Mouse (Mus musculus) telencephalon, adult 2 months (tissue): Measurements from ENCODE around the gene Btaf1.

ENCODE experiments used
- DNase-seq: peaks from one replicate; pipeline ENCODE4 v3.0.0-alpha.2; 2011; ENCODE audit warnings: low read depth, low spot score

Gene Btaf1

DNA sequence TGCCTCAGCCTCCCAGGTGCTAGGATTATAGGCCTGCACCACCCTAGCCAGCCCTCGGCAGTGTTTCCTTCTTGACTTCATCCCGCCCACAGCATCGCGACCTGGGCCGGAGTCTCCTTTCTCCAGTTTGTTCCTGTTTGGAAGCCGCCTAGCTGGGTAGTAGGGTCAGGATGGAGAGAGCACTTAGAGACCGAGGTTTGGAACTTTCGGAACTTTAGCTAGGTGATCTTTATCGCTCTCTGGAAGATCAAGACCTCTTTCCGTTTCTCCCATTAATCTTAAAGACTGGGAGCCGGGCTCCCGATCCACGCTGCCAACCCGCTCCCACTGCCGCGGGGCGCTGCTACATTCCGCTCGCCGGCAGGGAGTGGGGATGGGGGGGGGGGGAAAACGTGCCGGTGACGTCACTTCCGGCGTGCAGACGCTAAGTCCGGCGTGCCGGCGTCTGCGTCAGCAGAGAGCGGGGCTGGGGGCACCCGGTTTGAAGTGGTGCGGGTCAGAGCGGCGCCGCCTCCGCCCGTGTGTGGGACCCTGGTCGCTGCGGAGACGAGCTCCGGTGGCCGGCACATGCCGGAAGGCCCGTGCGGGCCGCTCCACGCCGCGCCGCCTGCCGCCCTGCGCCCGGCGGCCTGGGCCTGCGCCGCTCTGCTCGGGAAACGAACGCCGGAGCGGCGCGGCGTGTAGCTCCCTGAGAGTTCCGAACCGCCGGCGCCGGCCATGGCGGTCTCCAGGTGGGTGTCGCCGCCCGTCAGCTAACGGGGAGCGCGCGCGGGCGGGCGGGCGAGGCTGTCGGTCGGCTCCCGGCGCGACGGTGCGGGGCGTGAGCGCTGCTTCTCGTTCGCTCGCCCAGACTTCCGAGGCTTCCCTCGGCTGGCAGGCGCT, at the start of gene Btaf1:
Gene Btaf1, plus strand, starts transcription at position 409 of the 882 bp plus-strand sequence.
- DNase-seq, result peak; percentile 87

DNA sequence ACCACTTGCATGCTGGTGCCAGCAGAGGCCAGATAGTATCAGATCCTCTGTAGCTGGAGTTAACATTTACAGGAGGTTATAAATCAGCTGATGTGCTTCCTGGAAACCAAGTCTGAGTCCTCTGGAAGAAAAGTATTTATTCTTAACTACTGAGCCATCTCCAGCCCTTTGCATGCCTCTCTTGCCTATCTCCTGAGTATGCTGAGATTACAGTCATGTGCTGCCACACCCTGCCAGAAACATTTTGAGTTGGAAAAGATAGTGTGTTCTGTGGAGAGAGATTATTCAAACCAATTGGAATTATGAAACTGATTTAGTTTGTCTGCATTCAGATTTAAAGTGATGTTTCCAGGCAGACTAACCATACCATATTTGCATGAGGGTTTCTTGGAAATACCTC, 48.5 kb upstream of the Btaf1 start:
- DNase-seq, result no peak

- no peak for DNase-seq
Observed at GRCm38 (mm10) chr19:36878743-36879495, 47.0 kb upstream of the Btaf1 start.

DNA sequence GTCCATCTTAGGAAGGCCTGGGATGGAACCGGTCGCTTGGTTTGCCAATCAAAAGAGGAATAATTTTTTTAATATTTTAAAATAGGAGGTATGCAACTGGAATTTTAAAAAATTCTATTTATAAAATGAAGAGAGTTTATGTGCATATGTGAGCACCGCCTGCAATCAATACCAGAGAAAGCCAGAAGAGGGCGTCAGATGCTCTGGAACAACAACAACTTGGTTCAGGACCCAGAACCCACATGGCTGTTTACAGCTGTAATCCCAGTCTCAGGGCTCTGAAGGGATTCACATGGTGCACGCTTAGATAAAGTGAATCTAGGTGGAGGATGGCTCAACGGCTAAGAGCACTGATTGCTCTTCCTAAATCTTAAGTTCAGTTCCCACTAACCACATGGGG, 42.8 kb upstream of the Btaf1 start:
- DNase-seq, result no peak

DNA sequence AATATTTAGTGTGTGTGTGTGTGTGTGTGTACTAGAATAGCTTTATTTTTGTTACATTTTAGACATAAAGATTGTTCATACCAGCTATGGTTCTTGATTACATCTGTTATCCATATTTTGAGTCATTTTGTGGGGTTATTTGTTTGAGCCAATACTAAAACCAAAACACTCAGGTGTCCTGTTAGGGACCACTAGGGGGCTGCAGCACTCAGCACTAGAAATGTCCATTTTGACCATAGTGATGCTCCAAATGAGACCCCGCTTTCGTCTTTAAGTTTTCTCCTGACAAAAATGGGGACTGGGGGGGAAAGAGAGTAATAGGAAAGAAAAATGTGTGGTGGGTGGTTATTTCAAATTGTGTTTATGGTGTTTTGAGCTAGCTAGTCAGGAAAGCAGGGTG, 39.6 kb upstream of the Btaf1 start:
- DNase-seq, result no peak

GRCm38 (mm10) chr19:36887706-36888105, 38.2 kb upstream of the Btaf1 start:
- no peak for DNase-seq

DNA sequence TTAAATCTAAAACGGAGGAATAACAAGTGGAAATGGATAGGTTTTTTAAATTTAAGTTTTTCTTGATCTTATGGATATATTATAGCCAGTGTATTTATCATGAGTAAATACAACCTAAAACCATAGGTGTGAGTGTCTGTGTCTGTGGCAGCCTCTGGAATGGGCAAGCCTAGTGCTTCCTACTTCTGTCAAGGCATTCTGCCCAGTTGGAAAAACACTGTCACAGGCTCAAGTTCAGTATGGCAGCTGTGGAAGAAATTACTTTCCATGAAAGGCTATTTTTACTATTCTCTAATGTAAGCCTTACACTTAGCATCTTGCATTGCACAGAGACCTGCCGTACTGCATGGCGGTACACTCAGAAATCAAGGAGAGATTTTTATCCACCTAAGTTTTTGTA, 34.1 kb upstream of the Btaf1 start:
- DNase-seq, result no peak

GRCm38 (mm10) chr19:36896791-36897569, 28.9 kb upstream of the Btaf1 start:
- DNase-seq, result no peak

DNA sequence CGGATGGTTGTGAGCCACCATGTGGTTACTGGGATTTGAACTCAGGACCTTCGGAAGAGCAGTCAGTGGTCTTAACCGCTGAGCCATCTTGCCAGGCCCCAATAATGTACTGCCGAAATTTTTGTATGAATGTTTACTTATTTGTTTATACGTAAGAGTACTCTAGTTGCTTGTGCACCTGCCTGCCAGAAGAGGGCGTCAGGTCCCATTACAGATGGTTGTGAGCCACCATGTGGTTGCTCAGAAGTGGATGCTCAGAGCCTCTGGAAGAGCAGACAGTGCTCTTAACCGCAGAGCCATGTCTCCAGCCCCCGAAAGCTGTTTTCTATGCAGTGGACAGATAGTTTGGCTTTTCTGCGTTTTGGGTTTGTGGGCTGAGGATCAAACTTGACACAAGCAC, 28.1 kb upstream of the Btaf1 start:
- DNase-seq, result no peak

DNA sequence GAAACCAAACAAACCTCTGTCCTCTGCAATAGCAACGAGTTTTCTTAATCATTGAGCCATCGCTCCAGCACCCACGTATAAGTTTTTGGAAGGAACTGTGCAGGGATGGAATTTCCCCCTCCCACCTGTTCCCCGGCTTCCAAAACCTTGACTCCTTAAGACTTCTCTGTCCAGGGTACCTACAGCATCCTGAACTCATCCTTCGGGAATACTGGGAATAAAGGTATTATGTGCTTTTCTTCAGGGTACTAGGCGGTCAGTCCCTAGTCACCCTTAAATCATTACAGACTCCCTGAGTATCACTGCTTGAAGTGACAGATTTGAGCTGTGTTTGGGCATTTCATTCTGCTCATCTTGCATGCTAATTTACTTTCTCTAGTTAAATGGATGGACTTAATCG, 22.5 kb upstream of the Btaf1 start:
- DNase-seq, result no peak

DNA sequence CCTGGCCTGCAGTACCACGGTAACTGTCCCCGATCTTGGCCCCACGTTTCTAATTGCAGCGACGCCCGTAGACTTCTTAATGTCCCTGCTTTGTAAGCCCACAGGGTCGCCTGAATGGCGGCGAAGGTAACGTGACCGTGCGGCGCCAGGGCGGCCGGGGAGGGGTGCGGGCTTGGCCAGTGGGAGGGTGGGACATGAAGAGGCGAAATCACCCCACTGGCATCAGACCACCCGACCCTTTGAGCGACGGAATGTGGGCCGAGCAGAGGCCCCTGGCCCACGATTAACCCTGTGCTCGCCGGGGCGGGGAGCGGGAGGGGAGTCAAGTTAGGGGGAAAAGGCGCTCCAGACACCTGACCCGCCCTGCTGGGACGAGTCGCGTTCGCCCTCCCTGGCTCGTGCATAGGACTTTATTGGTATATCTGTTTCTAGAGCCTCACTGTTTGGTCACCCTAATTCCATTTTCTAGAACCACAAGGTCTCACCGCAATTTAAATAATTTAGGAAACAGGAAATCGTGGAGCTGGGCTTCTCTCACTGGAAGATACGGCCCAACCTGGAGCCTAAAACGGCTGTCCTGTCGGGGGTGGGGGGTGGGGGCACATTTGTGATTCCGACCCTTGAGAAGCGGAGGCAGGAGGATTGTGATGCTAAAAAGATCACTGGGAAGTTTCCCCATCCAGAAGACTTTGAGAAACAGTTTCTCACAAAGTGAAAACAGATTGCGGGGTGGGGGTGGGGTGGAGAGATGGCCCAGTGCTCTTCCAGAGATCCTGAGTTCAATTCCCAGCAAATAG, 21.5 kb upstream of the Btaf1 start:
- no peak for DNase-seq

GRCm38 (mm10) chr19:36909150-36909549, 16.7 kb upstream of the Btaf1 start:
- DNase-seq, result no peak

DNA sequence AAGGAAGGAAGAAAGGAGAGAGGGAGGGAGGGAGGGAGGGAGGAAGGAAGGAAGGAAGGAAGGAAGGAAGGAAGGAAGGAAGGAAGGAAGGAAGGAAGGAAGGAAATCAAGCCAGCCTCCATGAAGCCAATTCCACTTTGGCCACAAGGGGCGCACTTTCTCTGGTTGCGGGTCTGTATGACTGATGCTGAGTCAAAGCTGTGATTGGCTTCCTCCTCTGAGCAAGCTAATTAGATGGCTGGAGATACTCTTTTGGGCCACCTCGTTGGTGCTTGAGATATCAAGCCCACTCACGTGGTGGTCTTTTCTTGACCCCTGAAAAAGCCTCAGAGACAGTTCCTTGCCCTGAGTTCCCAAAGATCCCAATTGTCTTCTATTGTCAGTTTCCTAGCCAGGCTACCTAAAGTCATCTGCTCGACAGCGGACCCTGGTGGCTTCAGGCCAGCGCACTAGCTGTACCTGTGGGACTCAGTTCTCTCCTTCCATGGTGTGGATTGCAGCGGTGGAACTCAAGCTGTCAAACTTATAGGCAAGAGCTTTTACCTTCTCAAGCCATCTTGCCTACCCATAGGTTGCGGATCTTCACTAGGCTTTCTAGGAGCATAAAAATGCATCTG, 16.1 kb upstream of the Btaf1 start:
- no peak for DNase-seq

GRCm38 (mm10) chr19:36910424-36911045, 15.3 kb upstream of the Btaf1 start:
- peak; percentile 68 for DNase-seq

GRCm38 (mm10) chr19:36913064-36913463, 12.8 kb upstream of the Btaf1 start:
- no peak for DNase-seq

GRCm38 (mm10) chr19:36916206-36916605, 9.7 kb upstream of the Btaf1 start:
- no peak for DNase-seq

GRCm38 (mm10) chr19:36916876-36917389, 8.9 kb upstream of the Btaf1 start:
- DNase-seq, result no peak

DNA sequence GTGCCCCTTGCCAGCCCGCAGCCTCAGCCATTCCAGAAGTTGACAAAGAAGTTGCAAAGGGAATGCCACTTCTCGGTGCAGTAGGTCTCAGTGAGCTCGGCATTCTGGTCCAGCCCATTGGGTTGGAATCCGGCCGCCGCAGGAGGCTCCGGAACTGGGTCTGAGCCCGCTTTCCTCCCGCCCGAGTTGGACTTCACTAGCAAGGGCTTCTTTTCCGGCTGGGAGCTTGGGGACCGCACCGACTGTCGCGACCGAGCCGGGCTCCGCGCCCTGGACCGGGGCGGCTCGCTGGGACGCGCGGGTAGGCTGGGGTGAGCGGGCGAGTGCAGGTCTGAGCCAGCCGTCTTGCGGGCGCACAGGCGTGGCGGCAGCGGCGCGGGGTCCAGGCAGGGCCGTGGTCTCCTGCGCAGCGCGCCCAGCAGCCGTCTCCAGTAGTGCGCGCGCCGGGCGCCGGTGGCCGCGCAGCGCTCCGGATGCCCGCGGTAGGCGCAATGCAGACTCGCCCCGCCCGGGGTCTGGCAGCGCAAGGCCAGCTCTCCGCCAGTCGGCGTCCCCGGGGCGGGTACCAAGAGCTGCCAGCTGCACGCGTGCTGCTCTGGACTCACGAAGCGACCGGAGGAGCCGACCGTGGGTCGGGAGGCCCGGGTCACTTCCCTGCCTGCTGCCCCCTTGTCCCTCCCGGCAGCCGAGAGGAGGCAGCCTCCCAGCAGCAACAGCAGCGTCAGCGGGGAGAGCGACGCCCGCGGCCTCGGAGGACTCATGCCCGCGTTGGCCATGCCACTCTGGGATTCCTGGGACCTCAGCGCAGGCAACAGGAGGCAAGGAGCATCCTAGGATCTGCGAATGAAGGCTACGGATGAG, 7.2 kb upstream of the Btaf1 start:
- peak; percentile 74 for DNase-seq

DNA sequence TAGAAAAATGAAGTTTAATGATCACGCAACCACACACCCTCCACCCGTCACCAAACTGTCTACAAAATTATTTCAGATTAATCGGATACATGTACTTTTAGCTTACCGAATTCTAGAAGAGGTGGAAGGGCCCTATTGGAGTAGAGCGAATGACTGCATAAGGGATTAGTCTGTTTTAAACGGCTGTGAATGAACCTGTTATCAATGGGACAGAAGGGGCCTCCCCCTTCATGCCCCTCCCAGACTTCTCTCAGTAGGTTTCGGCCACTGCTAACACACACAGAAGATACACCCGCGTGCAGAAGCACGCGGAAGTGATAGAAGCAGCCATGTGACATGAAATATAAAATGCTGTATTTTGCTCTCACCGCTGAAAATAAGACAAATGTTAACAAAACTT, 6.4 kb upstream of the Btaf1 start, which contains the start of gene Fgfbp3:
Gene Fgfbp3, minus strand, starts transcription at position 150 of the 400 bp plus-strand sequence.
- DNase-seq, result no peak
